Mouse (Mus musculus): ENCODE data around the gene Adcy5.

DNA sequence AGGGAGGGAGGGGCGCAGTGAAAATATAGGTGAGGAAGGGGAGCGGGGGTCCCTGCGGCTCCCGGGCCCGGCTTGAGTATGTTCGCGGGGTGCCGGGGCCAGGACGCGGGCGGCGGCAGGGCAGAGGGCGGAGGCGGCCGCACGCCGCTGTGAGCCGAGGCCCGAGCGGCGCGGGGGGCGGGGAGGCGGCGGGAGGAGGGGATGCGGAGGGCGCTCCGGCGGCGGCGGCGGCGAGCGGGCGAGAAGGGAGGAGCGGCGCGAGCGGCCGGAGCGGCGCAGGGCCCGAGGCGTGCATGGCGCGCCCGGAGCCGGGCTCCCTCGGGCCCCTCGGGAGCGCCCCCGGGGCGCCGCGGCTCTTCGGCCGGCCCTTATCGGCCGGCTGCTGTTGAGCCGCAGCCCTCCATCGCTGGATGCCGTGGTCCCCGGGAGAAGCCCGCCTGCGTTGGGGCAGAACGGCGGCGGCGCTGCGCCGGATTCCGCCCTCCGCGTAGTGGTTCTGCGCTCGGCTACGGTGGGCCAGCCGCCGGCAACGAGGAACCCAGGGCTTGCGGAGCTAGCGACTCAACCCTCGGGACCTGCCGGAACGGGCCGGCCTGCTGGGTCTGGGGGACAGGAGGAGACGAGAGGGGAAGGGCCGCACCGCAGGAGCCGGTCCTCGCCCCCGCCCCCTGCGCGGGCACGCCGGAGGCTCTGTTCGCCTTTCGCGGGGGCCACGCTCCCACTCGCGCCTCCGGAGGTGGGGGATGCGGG lies at the start of gene Adcy5:
- no peak for TF ChIP-seq CTCF (IDR thresholded peaks at IDR 0.05; ENCODE audit: control insufficient read depth, insufficient read depth, low read length)
- no peak for TF ChIP-seq POLR2A (IDR thresholded peaks at IDR 0.05; ENCODE audit: borderline replicate concordance, control insufficient read depth, low read depth, low read length)
